8 mouse cellular contexts compared by ENCODE assay signal in the genomic region with DNA sequence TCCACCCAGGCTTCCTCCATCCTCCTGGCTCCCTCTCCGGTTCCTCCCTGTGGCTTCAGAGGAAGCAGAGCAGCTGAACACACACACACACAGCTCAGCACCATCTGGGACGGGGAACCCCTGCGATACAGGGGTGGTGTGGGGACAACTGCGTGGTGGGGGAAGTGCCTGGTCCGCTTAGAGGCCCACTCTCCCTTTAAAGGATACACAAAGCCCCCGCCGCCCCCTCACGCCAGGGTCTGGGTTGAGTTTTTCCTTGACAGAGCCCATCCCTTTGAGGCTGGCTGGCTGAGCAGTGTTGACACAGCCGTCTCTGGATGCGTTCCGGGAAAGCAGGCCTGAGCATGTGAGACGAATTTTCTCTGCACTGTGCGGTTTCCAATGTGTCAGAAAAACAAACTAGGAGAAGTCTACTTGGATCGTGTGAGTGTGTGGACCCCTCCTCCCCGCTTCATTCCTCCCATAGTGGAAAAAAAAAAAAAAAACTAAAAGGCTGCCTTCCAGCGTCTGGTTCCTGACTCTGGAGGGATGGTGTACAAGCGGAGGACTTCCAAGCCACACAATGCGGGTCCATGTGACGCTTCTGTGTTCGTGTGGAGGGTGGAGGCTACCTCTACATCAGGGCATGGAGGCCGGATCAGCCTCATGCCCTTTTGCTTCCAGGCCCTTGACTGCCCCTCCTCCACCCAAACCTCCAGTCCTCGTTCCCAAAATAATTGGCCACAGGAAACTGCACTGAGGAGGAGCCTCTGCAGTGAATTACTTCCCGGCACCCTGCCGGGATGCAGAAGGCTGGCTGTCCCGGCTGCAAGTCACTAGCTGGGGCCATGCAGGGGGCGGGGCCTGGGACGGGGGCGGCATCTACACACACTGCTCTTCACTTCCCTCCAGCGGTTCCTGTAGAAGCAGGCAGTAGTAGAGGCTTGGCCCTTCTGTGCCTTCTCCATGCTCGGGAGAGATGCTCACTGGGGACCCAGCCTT.
A peak's percentile ranks its signal among the peaks of the same experiment; 100 is the strongest.
DNase-seq lines count a peak whose midpoint lies in the region; ATAC-seq and TF ChIP-seq lines count a peak whose summit lies in the region.

No protein-coding gene starts in this region.

- TF ChIP-seq POLR2A in brain, embryonic 14.5 days (IDR thresholded peaks at IDR 0.05; ENCODE audit: borderline replicate concordance, extremely low read depth, insufficient read depth, insufficient read length, poor library complexity, severe bottlenecking), result no peak

- no peaks in the 10 kb centered on the region for H3K36me3 ChIP-seq in heart, embryonic 11.5 days (ENCODE audit: control insufficient read depth, insufficient read depth, low read length)
- no peaks in the 10 kb centered on the region for H3K36me3 ChIP-seq in midbrain, postnatal 0 days (ENCODE audit: insufficient read depth, low read length)
- no peaks in the 10 kb centered on the region for H3K36me3 ChIP-seq in stomach, embryonic 14.5 days (ENCODE audit: control insufficient read depth, insufficient read depth, low read length)

- DNase-seq in 416B (ENCODE audit: low read depth) (peak; percentile 8), liver (peak; percentile 79)
- peak; percentile 93 for DNase-seq in brain, embryonic 14.5 days (ENCODE audit: low read depth)
- peak; percentile 98 for DNase-seq in fibroblast of lung, adult 2 months (ENCODE audit: low read depth)
- DNase-seq in kidney, adult 9 months, result peak; percentile 87
- peak; percentile 77 for DNase-seq in midbrain, postnatal 0 days (ENCODE audit: low spot score)

- H3K27me3 ChIP-seq in heart, embryonic 11.5 days (ENCODE audit: control insufficient read depth, insufficient read depth, low read length), result no peaks in the 10 kb centered on the region
- no peaks in the 10 kb centered on the region for H3K27me3 ChIP-seq in midbrain, postnatal 0 days (ENCODE audit: insufficient read depth, low read length)
- H3K27me3 ChIP-seq in stomach, embryonic 14.5 days (ENCODE audit: control insufficient read depth, insufficient read depth, low read length), result no peaks in the 10 kb centered on the region

- peak overlapping the region; percentile 60 for H3K9ac ChIP-seq in heart, embryonic 11.5 days (ENCODE audit: low read depth, low read length)
- H3K9ac ChIP-seq in midbrain, postnatal 0 days (replicated peaks; ENCODE audit: low read length, poor library complexity, severe bottlenecking), result no peak overlapping the region
- 0 out of 2 replicates have a peak overlapping the region, but pooled peaks have one; percentile 4 for H3K9ac ChIP-seq in stomach, embryonic 14.5 days (replicated peaks; ENCODE audit: low read depth, low read length)

- WGBS in heart, embryonic 11.5 days (ENCODE audit: insufficient replicate concordance), result 2% methylated on average over 30 of the region's 30 CpGs
- WGBS in midbrain, postnatal 0 days, result 3% methylated on average over 30 of the region's 30 CpGs
- 2% methylated on average over 30 of the region's 30 CpGs for WGBS in stomach, embryonic 14.5 days

- peak; percentile 42; the same call in 1 of the 2 replicates for TF ChIP-seq CTCF in brain, embryonic 14.5 days (IDR thresholded peaks at IDR 0.05; ENCODE audit: borderline replicate concordance, extremely low read depth, insufficient read depth, insufficient read length)
- TF ChIP-seq CTCF in midbrain, postnatal 0 days (IDR thresholded peaks at IDR 0.05), result peak; percentile 62

- H3K4me3 ChIP-seq in heart, embryonic 11.5 days (ENCODE audit: low read depth, low read length), result peak overlapping the region; percentile 26
- no peak overlapping the region for H3K4me3 ChIP-seq in midbrain, postnatal 0 days (ENCODE audit: low read depth, low read length)
- peak overlapping the region; percentile 2 for H3K4me3 ChIP-seq in stomach, embryonic 14.5 days (ENCODE audit: low read depth, low read length)

- ATAC-seq in heart, embryonic 11.5 days (replicated peaks; ENCODE audit: insufficient number of reproducible peaks, low FRiP score, low TSS enrichment), result peak; percentile 78
- peak; percentile 83 for ATAC-seq in midbrain, postnatal 0 days (ENCODE audit: low FRiP score)
- peak; percentile 91 for ATAC-seq in stomach, embryonic 14.5 days (ENCODE audit: insufficient number of reproducible peaks, insufficient read depth, low FRiP score, low read depth)

- peak overlapping the region; percentile 60 for H3K4me2 ChIP-seq in heart, embryonic 11.5 days
- peak overlapping the region; percentile 32 for H3K4me2 ChIP-seq in midbrain, postnatal 0 days (ENCODE audit: low read depth, low read length, poor library complexity, severe bottlenecking)
- peak overlapping the region; percentile 35 for H3K4me2 ChIP-seq in stomach, embryonic 14.5 days (replicated peaks; ENCODE audit: low read depth, low read length)

- peaks cover 7% of the 10 kb centered on the region; the same call in 1 of the 2 replicates for H3K4me1 ChIP-seq in heart, embryonic 11.5 days (ENCODE audit: control insufficient read depth, insufficient read depth, low read length)
- H3K4me1 ChIP-seq in midbrain, postnatal 0 days (ENCODE audit: insufficient read depth, low read length), result peaks cover 8% of the 10 kb centered on the region; the same call in 1 of the 2 replicates
- peaks cover 26% of the 10 kb centered on the region for H3K4me1 ChIP-seq in stomach, embryonic 14.5 days (ENCODE audit: control insufficient read depth, insufficient read depth, low read length)

- peak overlapping the region; percentile 78 for H3K27ac ChIP-seq in heart, embryonic 11.5 days (ENCODE audit: low read depth, low read length)
- H3K27ac ChIP-seq in midbrain, postnatal 0 days (ENCODE audit: low read depth, low read length), result peak overlapping the region; percentile 27
- H3K27ac ChIP-seq in stomach, embryonic 14.5 days (ENCODE audit: low read length), result peak overlapping the region; percentile 94

- H3K9me3 ChIP-seq in heart, embryonic 11.5 days (replicated peaks; ENCODE audit: control insufficient read depth, low read length), result no peaks in the 10 kb centered on the region
- no peaks in the 10 kb centered on the region for H3K9me3 ChIP-seq in midbrain, postnatal 0 days (ENCODE audit: low read length)
- H3K9me3 ChIP-seq in stomach, embryonic 14.5 days (ENCODE audit: control insufficient read depth, low read depth, low read length), result no peaks in the 10 kb centered on the region

Comparison
In these comparisons a context has a peak if more than half of its experiments do, and no peak if none do; other contexts are left out.
1. DNase-seq: peak in every context shown above with its lines; median percentile 98 in fibroblast of lung, adult 2 months; 93 in brain, embryonic 14.5 days; 87 in kidney, adult 9 months; 79 in liver; 77 in midbrain, postnatal 0 days; 8 in 416B.
2. H3K27ac ChIP-seq: peak in every context shown above with its lines; median percentile 94 in stomach, embryonic 14.5 days; 78 in heart, embryonic 11.5 days; 27 in midbrain, postnatal 0 days.